Mouse (Mus musculus): ENCODE results near the gene Gm20604.

Gm20604 gene

GRCm38 (mm10) chr12:102742056-102742455 is 16.4 kb downstream of the Gm20604 start:
- no peak for DNase-seq

GRCm38 (mm10) chr12:102740285-102740684 is 18.2 kb downstream of the Gm20604 start:
- peak; percentile 46 for DNase-seq

GRCm38 (mm10) chr12:102739096-102739495 is 19.4 kb downstream of the Gm20604 start:
- no peak for DNase-seq

- peak; percentile 70 for DNase-seq
Observed at GRCm38 (mm10) chr12:102733381-102733780, 25.1 kb downstream of the Gm20604 start.

GRCm38 (mm10) chr12:102730798-102731619 is 27.5 kb downstream of the Gm20604 start:
- DNase-seq: no peak

GRCm38 (mm10) chr12:102729855-102730797 is 28.3 kb downstream of the Gm20604 start:
- DNase-seq: peak; percentile 61

GRCm38 (mm10) chr12:102725761-102726175 is 32.7 kb downstream of the Gm20604 start:
- DNase-seq: no peak

GRCm38 (mm10) chr12:102725146-102725545 is 33.3 kb downstream of the Gm20604 start:
- DNase-seq: no peak

- no peak for DNase-seq
Observed at GRCm38 (mm10) chr12:102723861-102724260, 34.6 kb downstream of the Gm20604 start.

- no peak for DNase-seq
Observed at GRCm38 (mm10) chr12:102722966-102723365, 35.5 kb downstream of the Gm20604 start.

GRCm38 (mm10) chr12:102722451-102722850 is 36.0 kb downstream of the Gm20604 start:
- peak; percentile 68 for DNase-seq

GRCm38 (mm10) chr12:102719552-102720315 is 38.7 kb downstream of the Gm20604 start:
- peak; percentile 58 for DNase-seq

GRCm38 (mm10) chr12:102714654-102715395 is 43.6 kb downstream of the Gm20604 start:
- DNase-seq: no peak

GRCm38 (mm10) chr12:102714116-102714515 is 44.4 kb downstream of the Gm20604 start:
- no peak for DNase-seq

- DNase-seq: no peak
Observed at GRCm38 (mm10) chr12:102713153-102713865, 45.2 kb downstream of the Gm20604 start.

- no peak for DNase-seq
Observed at GRCm38 (mm10) chr12:102710851-102711375, 47.6 kb downstream of the Gm20604 start.

GRCm38 (mm10) chr12:102709896-102710295 is 48.6 kb downstream of the Gm20604 start:
- no peak for DNase-seq

- DNase-seq: no peak
Observed at GRCm38 (mm10) chr12:102708220-102708619, 50.3 kb downstream of the Gm20604 start.

GRCm38 (mm10) chr12:102706833-102707463 is 51.5 kb downstream of the Gm20604 start:
- DNase-seq: no peak

GRCm38 (mm10) chr12:102705906-102706640 is 52.4 kb downstream of the Gm20604 start:
- no peak for DNase-seq

Measured in thymus, postnatal 25 days (tissue).